Mouse (Mus musculus) right cerebral cortex, postnatal 25 days (tissue): ENCODE results near the gene Paxbp1.
"Not testable (repeated sequence)": the region's sequence is repeated elsewhere in the genome, so short reads cannot be mapped to it uniquely, and the experiment has no call there.

ENCODE experiments used
- DNase-seq: peaks from one replicate; pipeline ENCODE4 v3.0.0; 2022

Paxbp1 gene

GRCm38 (mm10) chr16:91044270-91045182 is at the start of gene Paxbp1:
Gene Paxbp1, minus strand, starts transcription at chr16:91044543.
- DNase-seq, result peak; percentile 98

GRCm38 (mm10) chr16:91086642-91087306 is 42.4 kb upstream of the Paxbp1 start:
- DNase-seq, result no peak

DNA sequence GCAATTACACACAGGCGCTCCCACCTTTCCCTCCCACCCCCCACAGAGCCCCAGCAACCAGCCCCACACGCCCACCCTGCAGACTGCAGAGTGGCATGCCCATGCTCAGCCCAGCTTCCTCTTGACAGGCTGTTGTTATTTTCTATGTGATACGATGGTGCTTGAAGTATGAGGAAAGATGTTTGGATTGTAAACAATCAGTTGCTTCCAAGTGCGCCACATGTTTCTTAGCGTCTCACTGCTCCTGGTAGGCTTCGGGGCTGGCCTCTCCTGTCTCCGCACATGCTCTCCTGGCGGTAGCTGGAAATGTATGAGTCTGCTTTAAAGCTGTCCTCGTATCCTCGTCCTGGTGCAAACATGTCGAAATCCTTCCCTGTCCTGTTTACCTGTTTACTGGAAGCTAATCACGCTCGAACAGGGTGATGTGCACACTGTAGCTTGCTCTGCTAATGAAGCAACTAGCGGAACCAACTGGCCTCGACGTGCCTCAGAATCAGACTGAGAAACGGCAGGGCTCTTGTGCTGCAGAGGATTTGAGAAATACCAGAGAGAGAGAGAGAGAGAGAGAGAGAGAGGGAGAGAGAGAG is 41.0 kb upstream of the Paxbp1 start:
- no peak for DNase-seq

GRCm38 (mm10) chr16:91084307-91085238 is 40.2 kb upstream of the Paxbp1 start:
- DNase-seq, result no peak

- no peak for DNase-seq
These were observed 38.8 kb upstream of the Paxbp1 start for GRCm38 (mm10) chr16:91083002-91083646.

- DNase-seq, result peak; percentile 63
These were observed 37.2 kb upstream of the Paxbp1 start for GRCm38 (mm10) chr16:91081508-91081907.

DNA sequence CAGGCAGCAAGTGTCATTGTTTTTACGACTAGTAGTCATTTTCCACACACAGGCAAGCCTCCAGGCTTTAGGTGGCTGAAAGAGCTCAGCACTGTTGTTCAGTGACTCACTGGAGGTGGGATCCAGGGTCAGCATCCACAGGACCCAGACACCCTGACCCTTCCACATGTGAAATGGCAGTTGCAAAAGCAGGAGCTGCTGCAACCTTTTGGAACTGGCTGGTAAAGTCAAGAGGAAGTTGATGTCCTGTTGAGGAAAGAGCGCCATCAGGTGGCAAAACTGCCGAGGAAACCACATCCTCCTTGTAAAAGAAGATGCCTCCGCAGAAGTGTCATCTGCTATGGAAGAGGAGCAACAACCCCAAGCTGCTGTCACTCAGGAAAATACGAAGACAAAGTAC is 31.8 kb upstream of the Paxbp1 start:
- no peak for DNase-seq

DNA sequence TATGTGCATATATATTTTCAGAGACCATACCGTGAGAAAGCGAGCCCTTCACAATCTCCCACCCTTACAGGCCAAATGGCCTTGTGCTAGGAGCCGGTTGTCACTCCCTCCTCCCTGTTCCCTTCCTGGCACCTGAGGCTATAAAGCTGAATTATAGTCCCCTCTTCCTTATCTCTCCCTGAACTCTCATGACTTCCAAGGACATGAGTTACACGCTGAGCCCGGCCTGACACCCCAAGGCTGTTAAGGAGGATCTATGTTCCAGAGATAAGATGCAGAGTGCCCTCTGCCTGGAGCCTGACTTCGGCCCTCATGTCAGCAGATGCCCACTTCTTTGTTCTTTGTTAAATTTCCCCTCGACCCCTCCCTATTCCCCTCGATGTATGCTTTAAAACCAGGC is 31.1 kb upstream of the Paxbp1 start:
- not testable (repeated sequence) for DNase-seq

GRCm38 (mm10) chr16:91073163-91073892 is 29.0 kb upstream of the Paxbp1 start:
- DNase-seq, result peak; percentile 83

DNA sequence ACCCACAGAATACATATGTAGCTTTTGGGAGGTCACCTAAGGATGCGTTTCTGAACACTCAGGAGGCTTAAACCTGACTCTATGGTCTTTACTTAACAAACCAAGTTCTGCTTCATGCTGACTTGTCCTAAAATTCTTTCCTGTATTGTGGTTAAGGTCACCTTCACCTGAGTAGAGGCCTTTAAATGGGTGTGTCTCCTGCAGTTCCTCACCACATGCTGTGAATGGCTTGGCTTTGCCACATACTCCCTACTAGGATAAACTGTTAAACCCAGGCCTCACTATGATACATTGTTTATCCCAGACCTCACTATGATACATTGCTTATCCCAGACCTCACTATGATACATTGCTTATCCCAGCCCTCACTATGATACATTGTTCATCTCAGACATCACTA is 27.9 kb upstream of the Paxbp1 start:
- DNase-seq, result no peak

DNA sequence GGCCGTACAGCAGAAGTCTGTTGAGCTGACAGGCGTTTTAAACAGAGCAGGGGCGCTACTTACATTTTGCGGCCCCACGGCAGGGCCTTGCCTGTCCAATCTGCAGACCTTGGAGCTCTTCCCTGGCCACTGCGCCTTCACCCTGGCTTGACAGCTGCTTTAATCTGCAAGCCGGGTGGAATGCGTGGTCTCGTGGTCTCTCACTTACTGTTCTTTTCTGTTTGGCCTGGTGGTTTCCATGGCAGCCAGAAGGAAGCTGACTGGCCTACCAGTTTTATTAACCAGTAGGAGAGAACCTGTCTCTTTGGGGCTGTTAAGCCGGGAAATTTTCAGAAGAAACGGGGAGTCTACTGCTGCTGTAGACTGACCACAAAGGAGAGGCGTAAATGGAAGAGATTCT is 24.6 kb upstream of the Paxbp1 start:
- DNase-seq, result peak; percentile 7

GRCm38 (mm10) chr16:91067122-91067521 is 22.8 kb upstream of the Paxbp1 start:
- no peak for DNase-seq

GRCm38 (mm10) chr16:91064583-91065365 is 20.4 kb upstream of the Paxbp1 start:
- DNase-seq, result no peak

DNA sequence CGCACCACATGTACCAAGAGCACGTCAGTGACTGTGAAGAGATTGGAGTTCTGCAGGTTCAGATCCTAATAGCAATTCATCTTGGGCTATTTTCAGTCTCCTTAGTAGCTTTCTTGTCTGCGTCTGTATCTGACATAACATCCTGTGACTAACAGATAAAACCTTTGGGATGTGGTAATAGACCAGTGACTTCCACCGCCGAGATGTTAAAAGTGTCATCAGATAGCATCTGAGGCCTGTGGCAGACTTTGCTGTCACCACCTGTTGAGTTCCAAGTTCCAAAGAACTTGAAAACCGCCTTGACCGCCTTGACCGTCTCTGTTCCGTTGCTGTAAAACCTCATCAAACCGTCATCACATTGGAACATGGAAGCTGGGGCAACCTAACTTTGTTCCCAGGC is 19.4 kb upstream of the Paxbp1 start:
- no peak for DNase-seq

DNA sequence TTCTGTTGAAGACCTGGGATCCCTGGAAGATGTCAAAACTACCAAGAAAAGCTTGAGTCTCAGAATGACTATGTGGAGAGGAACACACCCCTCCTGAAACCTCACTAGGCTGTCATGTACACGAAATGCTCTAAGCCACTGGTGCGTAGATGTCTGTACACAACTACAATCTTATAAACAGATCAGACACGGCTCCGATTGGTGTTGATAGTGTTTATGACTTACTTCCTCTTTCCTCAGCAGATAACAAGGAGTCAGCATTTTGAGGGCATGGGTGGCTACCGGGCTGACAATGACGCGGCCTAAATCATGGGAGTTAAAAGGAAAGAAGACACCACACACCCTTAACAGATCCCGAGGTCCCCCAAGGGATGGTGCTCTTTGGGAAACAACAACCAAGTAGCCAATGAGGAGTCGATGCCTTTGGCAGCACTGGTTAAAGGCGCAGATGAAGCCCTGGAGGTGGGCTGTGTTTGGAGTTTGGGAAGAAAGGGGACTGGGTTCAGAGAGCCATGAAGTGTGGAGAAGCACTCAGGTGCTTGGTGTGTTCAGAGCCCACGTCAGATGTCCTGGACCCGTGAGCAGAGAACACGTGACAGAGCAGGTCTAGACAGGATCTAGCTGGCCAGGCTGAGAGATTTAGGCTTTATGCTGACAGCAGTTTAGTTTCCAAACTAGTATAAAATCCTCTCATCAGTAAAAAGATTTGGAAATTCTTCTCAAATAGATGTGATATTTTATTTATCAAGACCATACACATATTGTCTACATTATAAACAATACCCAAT is 17.4 kb upstream of the Paxbp1 start:
- no peak for DNase-seq

GRCm38 (mm10) chr16:91057741-91058140 is 13.4 kb upstream of the Paxbp1 start:
- DNase-seq, result no peak

- DNase-seq, result no peak
These were observed 12.9 kb upstream of the Paxbp1 start for GRCm38 (mm10) chr16:91057261-91057660.

DNA sequence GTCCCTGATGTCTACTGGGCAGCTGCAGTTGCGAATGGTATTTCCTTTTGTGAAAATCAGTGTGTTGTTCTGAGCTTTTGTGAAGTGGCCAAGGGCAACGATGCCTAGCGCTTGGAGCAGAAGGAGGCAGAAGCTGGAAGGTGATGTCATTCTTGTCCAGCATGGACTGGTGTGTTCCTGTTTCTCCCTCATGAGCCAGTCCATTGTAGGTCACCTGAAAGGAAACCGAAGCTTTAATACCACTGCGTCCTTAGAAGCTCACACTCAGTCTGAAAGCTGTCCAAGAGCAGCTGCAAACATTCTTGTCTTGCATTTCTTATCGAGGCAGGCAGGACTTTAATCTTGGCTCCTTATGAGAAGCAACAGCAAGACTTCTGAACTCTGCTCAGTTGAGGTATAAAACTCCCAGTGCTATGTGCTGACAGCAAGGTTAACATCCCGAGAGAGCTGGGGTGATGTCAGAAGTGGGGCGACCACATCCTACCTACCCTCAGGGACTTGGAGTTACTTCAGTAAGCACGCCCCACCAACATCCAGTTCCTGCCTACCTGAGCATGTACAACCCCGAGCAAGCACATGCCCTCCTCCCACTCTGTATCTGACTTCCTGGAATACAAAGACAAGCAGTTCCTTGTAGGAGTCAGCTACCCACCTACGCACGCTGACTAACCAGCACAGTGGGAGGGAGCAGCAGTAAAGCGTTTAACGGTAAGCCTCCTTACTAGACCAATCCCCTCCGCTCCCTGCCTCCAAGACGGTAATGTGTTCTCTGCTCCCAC is 11.9 kb upstream of the Paxbp1 start:
- peak; percentile 52 for DNase-seq

- DNase-seq, result no peak
These were observed 10.8 kb upstream of the Paxbp1 start for GRCm38 (mm10) chr16:91055150-91055549.
